Mouse (Mus musculus): ENCODE data around the gene Ugt1a7c.

GRCm38 (mm10) chr1:88219054-88219453, 124.2 kb downstream of the Ugt1a7c start:
- no peak for TF ChIP-seq CTCF (IDR thresholded peaks at IDR 0.05; ENCODE audit: low read depth)
- no peak for TF ChIP-seq EP300 (optimal IDR thresholded peaks at IDR 0.05)

Data from stomach, postnatal 0 days (tissue).